Mouse (Mus musculus): ENCODE measurements around the gene Brd4.

Brd4 gene

GRCm38 (mm10) chr17:32280575-32280974 is 3.9 kb downstream of the Brd4 start:
- no peak for DNase-seq (ENCODE audit: low spot score)

GRCm38 (mm10) chr17:32277201-32277600 is 7.3 kb downstream of the Brd4 start:
- DNase-seq (ENCODE audit: low spot score), result no peak

GRCm38 (mm10) chr17:32275568-32275967 is 9.0 kb downstream of the Brd4 start:
- no peak for DNase-seq (ENCODE audit: low spot score)

GRCm38 (mm10) chr17:32269151-32269550 is 15.4 kb downstream of the Brd4 start:
- DNase-seq (ENCODE audit: low spot score), result no peak

GRCm38 (mm10) chr17:32268540-32268960 is 16.0 kb downstream of the Brd4 start:
- no peak for DNase-seq (ENCODE audit: low spot score)

GRCm38 (mm10) chr17:32268096-32268495 is 16.4 kb downstream of the Brd4 start:
- DNase-seq (ENCODE audit: low spot score), result no peak

- no peak for DNase-seq (ENCODE audit: low spot score)
These were observed 16.9 kb downstream of the Brd4 start for GRCm38 (mm10) chr17:32267617-32268016.

- DNase-seq (ENCODE audit: low spot score), result no peak
These were observed 20.9 kb downstream of the Brd4 start for GRCm38 (mm10) chr17:32263672-32264071.

GRCm38 (mm10) chr17:32262831-32263559 is 21.5 kb downstream of the Brd4 start:
- no peak for DNase-seq (ENCODE audit: low spot score)

GRCm38 (mm10) chr17:32258869-32259268 is 25.7 kb downstream of the Brd4 start:
- no peak for DNase-seq (ENCODE audit: low spot score)

- no peak for DNase-seq (ENCODE audit: low spot score)
These were observed 26.6 kb downstream of the Brd4 start for GRCm38 (mm10) chr17:32257944-32258343.

- no peak for DNase-seq (ENCODE audit: low spot score)
These were observed 27.1 kb downstream of the Brd4 start for GRCm38 (mm10) chr17:32257452-32257851.

- DNase-seq (ENCODE audit: low spot score), result no peak
These were observed 27.6 kb downstream of the Brd4 start for GRCm38 (mm10) chr17:32256896-32257295.

- DNase-seq (ENCODE audit: low spot score), result no peak
These were observed 31.3 kb downstream of the Brd4 start for GRCm38 (mm10) chr17:32253261-32253660.

GRCm38 (mm10) chr17:32251827-32252470 is 32.6 kb downstream of the Brd4 start:
- no peak for DNase-seq (ENCODE audit: low spot score)

GRCm38 (mm10) chr17:32250066-32250465 is 34.5 kb downstream of the Brd4 start:
- no peak for DNase-seq (ENCODE audit: low spot score)

- DNase-seq (ENCODE audit: low spot score), result no peak
These were observed 36.3 kb downstream of the Brd4 start for GRCm38 (mm10) chr17:32248192-32248591.

GRCm38 (mm10) chr17:32247616-32248015 is 36.9 kb downstream of the Brd4 start:
- DNase-seq (ENCODE audit: low spot score), result no peak

- no peak for DNase-seq (ENCODE audit: low spot score)
These were observed 38.4 kb downstream of the Brd4 start for GRCm38 (mm10) chr17:32246117-32246516.

- DNase-seq (ENCODE audit: low spot score), result no peak
These were observed 43.5 kb downstream of the Brd4 start for GRCm38 (mm10) chr17:32240881-32241531.

- no peak for DNase-seq (ENCODE audit: low spot score)
These were observed 45.9 kb downstream of the Brd4 start for GRCm38 (mm10) chr17:32238589-32238988.

- peak; percentile 17 for DNase-seq (ENCODE audit: low spot score)
These were observed 48.9 kb downstream of the Brd4 start for GRCm38 (mm10) chr17:32235534-32236191.

GRCm38 (mm10) chr17:32233174-32233573 is 51.3 kb downstream of the Brd4 start:
- no peak for DNase-seq (ENCODE audit: low spot score)
